Mouse (Mus musculus) frontal cortex, postnatal 14 days (tissue): Measurements from ENCODE around the gene Polr1e.
"Not testable (repeated sequence)": the region's sequence is repeated elsewhere in the genome, so short reads cannot be mapped to it uniquely, and the experiment has no call there.

ENCODE experiments used
- DNase-seq, 2 experiments: peaks; one replicate each; pipeline ENCODE4 v3.0.0; 2022; ENCODE audit warnings: low spot score in 2 of 2

Polr1e gene

DNA sequence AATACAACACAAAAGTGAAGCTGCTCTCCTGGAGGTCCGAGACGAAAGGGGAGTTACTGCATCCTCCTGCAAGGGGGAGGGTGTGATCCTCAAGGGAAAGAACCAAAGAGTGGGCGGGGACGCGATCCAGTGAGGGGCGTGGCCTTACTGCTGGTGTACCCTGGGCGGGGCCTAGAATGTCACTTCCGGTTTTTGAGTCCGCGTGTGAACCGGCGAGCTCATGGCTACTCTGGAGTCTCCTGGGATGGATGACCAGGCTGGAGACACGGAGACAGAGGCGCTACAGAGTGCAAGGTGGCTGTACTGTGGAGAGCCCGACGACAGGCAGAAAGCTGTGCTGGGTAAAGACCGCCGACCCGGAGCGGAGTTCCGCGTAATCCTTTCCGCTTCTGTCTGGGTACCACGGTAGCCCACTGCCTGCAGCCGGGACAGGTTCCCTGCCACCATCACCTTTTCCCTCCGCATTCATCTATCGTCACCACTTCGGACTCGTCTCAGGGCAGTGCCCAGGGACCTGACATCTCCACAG lies at the start of gene Polr1e:
Polr1e (plus strand) TSS at position 132 of the 529 bp plus-strand sequence.
- DNase-seq = peak; percentile 76 to 80

GRCm38 (mm10) chr4:44970056-44970455 lies 48.3 kb upstream of the Polr1e start:
- no peak for DNase-seq

- peak in 1 of 2 experiments; percentile 25 for DNase-seq
Observed at GRCm38 (mm10) chr4:44970612-44971110, 47.7 kb upstream of the Polr1e start.

DNA sequence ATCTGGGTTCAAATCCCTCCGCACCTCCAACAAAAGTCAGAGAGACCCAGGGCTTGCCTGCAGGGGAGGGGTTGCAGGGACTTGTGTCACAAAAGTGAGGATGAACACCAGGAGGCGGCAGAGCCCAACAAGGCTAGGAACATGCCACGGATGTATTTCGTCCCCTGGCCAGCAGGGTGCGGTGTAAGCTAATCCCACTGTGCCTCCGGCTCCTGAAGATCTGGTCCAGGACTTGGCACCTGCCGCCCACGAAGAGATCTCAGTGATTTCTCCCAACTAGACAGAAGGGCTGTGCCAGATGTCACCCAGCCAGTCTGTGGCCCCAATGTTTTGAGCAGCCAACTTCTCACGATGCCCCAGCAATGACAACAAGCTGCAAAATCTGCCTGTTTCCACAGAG lies 44.9 kb upstream of the Polr1e start:
- peak; percentile 82 to 86 for DNase-seq

DNA sequence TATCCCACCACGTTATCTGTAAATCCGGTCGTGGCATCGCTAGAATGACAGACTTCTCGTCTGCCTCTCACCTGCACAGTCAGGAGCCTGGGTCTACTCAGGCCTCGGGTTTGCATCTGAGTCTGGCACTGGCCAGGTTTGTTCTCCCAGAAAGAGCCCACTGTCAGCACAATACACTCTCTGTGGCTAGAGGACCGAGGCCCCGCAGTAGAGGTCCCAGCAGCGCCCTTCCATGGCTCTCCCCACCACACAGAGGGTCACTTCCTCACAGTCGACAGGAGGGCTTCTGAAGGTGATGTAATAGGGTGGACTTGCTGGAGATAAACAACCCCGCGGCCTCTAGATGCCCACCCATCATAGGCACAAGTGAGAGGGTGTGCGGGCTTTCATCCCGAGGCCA lies 44.5 kb upstream of the Polr1e start:
- no peak for DNase-seq

- DNase-seq = no peak
Observed at GRCm38 (mm10) chr4:44974331-44974730, 44.1 kb upstream of the Polr1e start.

DNA sequence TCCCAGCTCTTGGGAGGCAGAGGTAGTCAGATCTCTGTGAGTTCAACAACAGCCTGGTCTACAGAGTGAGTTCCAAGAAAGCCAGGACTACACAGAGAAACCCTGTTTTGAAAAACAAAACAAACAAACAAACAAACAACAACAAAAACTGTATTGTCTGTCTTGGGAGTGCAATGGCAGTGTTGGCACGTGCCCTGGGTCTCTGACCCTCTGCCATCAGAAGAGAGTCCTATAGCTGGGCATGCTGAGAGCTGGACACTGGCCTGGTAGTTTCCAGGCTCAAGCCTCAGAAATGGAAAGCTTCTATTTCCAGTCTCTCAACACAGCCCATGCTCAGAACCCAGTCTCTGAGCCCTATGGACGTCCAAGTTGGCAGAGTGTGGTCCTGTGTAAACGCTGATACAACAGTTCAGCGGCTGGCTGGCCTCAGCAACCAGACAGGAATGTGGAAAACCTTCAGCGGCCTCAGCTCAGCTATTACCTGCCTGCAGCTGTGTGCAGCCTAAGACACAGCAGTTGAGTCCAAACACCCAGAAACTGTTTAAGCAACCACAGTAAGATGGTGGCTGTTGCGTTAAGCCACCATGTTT lies 42.3 kb upstream of the Polr1e start:
- no peak for DNase-seq

DNA sequence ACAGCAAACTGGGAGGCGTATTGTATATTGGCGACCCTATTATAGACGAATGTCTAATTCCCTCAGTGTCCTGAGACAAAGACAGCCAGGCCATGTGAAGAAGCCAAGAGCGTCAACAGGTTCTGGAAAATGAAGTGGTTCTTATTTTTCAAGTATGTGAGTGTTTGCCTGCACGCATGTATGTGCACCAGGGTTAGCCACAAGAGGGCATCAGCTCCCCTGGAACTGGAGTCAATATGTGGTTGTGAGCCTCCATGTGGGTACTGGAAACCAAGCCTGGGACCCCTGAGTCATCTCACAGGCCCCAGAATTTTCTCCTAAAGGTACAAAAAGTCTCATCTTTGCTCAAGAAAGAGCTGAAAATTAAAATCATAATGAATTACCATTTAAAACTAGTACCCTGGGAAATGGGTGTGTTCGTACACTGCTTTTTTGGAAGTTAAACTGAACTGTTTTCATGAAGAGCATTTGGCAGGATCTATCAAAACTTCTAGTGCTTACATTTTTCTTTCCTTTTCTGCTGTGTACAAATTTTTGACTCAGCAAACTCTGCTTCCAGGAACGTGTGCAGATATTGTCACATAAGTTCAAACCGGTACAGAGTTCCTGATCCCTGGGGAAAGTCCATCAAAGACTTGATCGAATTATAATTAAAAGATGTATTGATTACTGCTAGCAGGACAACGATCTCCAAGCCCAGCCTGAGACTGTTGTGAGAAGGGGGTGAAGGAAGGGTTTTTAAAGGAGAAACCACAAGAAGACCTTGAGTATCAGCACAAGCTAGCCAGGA lies 41.3 kb upstream of the Polr1e start:
- DNase-seq = no peak

- no peak for DNase-seq
Observed at GRCm38 (mm10) chr4:44978175-44978574, 40.2 kb upstream of the Polr1e start.

DNA sequence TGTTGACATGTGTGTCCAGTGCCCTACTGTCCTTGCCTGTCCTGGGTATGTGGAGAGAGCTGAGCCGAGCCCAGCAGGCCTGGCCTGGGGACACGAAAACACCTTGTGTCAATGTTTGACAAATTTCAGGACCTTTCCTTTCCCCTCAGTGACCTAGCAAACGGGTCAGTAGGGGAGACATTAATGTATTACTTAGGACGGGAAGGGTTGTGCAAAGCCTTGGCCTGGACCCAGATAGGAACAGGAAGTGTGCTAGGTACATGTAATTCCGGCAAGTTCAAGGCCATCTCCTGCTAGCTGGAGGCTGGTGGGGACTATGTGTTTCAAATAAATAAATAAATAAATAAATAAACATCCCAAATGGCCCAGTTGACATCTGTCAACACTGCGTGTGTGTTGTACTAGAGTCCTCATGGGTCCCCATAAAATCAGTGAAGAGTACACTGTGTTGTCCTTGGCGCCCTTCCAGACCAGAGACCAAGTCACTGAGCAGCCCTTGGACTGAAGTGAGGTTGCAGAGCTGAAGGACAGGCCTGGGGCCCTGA lies 38.5 kb upstream of the Polr1e start:
- no peak for DNase-seq

GRCm38 (mm10) chr4:44981280-44981973 lies 37.0 kb upstream of the Polr1e start, which contains the start of gene Grhpr:
Gene Grhpr (plus strand): TSS chr4:44981395.
- DNase-seq = peak; percentile 28 to 37

- DNase-seq = no peak
Observed at GRCm38 (mm10) chr4:44981974-44982287, 36.5 kb upstream of the Polr1e start.

DNA sequence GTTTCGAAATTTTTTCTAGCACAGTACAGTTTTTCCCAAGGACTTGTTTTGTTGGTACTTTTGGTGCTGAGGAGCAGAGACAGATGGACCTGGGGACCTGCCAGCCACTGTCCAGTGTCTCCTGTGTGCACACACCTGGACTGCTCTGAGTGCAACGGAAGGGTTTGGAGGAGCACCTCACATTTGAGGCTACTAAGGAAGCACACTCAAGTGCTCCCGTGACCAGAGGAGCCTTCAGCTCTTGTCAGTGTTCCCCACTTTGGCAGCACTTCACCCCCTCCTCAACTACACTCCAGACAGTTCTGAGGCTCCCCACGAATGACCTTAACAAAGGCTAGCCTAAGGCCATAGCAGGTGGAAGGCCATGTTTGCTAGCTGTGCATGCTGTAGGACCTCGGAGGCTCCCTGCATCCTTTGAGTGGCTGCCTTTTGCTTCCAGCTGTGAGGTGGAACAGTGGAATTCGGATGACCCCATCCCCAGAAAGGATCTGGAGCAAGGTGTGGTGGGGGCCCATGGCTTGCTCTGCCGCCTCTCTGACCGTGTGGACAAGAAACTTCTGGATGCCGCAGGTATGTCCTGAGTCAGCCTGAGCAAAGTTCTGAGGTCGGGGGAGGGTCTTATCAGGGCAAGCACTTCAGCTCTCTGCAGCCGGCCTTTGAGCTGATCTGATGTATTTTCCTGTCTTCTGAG lies 35.8 kb upstream of the Polr1e start:
- DNase-seq = no peak

DNA sequence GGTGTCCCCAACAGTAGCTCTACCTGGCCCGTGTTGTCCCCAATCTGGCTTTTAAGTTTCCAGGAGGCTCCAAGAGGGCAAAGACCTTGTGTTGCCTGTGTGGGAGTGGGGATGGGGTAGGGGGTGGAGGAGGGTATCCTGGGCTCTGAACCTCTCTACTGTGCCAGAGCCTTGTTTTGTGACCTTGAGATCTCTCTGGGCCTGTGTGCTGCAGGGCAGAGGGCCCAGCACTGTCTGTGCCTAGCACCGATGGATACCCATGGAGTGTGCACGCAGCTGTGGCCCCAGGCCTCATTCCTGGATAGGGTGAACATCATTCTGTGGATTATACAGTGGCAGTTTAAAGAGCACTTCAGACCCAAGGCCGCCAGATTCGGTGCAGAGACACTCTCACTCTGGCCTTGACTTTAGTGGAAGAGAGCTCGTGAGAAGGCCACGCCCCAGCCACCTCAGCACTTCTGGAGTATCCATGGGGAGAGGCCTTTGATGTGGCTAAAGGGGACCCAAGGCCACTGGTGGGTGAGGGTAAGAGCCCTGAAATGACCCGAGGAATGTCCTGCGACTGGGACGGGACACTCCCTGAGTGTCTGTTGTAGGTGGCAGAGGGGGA lies 35.1 kb upstream of the Polr1e start:
- DNase-seq = no peak

DNA sequence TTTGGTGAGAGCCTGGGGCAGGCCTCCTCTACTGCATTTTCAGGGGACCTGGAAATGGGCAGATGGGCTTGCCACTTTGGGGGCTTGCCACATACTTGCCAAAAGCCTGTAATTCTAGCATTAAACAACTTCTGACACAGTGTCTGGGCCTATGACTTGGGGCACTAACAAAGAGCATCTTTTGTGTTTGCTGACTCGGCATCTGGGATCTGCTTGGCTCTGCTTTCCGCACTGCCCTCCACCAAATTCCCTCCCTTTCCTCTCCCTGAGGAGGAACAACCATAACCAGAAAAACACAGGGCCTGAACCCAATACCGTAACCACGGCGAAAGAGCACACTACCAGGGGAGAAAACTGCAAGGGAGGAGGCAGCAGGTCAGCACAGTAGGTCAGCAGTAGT lies 27.8 kb upstream of the Polr1e start:
- DNase-seq = no peak

GRCm38 (mm10) chr4:44992330-44992729 lies 26.1 kb upstream of the Polr1e start:
- not testable (repeated sequence) for DNase-seq

GRCm38 (mm10) chr4:44993179-44993578 lies 25.2 kb upstream of the Polr1e start:
- not testable (repeated sequence) for DNase-seq

GRCm38 (mm10) chr4:44993847-44994246 lies 24.5 kb upstream of the Polr1e start:
- DNase-seq = no peak

GRCm38 (mm10) chr4:44994776-44995175 lies 23.6 kb upstream of the Polr1e start:
- DNase-seq = no peak

- DNase-seq = no peak
Observed at GRCm38 (mm10) chr4:44998071-44998470, 20.3 kb upstream of the Polr1e start.

DNA sequence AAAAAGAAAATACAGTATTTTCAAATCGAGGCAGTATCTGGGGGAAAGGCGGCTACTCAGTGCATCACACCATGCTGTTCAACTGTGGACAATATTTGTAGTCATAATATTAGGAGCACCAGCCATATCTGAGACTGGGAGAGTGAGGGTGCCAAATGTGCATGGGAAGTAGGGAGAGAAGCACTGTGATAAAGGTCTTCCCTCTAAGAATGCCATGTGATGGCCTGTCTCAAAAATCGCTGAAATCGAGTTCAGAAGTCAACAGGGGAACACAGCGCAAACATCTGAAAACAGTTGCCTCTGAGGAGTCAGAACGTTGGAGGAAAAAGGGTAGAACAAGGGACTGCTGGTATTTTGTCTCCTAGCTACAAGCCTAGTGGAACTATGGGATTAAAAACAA lies 18.4 kb upstream of the Polr1e start:
- no peak for DNase-seq
